Mouse (Mus musculus) embryonic facial prominence, embryonic 13.5 days (tissue): ENCODE results near the gene Pf4. TPM values are rescaled to one million over a fixed set of nuclear protein-coding genes. Genes with fewer than 3 reads are reported as not detected.

Experiments
- ATAC-seq: fragments of 200-750 bp; cut with Nextera tagmentation; 2 replicates; pipeline ENCODE4 v1.8.0; 2017; ENCODE audit warnings: low read depth; ENCODE audit not compliant: insufficient number of reproducible peaks, insufficient read depth, low FRiP score, low TSS enrichment
- H3K27ac ChIP-seq: fragments of 300-500 bp; sonication (generic); 2 replicates; pipeline ENCODE4 v1.5.1; 2015; ENCODE audit warnings: moderate library complexity, mild to moderate bottlenecking, inconsistent platforms
- H3K27me3 ChIP-seq: fragments of 300-500 bp; sonication (generic); 2 replicates; pipeline ENCODE4 v1.6.1; 2015; ENCODE audit warnings: mild to moderate bottlenecking, inconsistent platforms
- H3K36me3 ChIP-seq: fragments of 300-500 bp; sonication (generic); 2 replicates; pipeline ENCODE4 v1.6.1; 2015; ENCODE audit warnings: mild to moderate bottlenecking, inconsistent platforms
- H3K4me1 ChIP-seq: fragments of 300-500 bp; sonication (generic); 2 replicates; pipeline ENCODE4 v1.6.1; 2015; ENCODE audit warnings: inconsistent platforms
- H3K4me2 ChIP-seq: fragments of 300-500 bp; sonication (generic); 2 replicates; pipeline ENCODE4 v1.6.1; 2015; ENCODE audit warnings: moderate library complexity, mild to moderate bottlenecking, inconsistent platforms
- H3K4me3 ChIP-seq: fragments of 300-500 bp; sonication (generic); 2 replicates; pipeline ENCODE4 v1.5.1; 2015; ENCODE audit warnings: mild to moderate bottlenecking, inconsistent platforms
- H3K9ac ChIP-seq: fragments of 300-500 bp; sonication (generic); 2 replicates; pipeline ENCODE4 v1.6.1; 2015; ENCODE audit warnings: mild to moderate bottlenecking, inconsistent platforms
- H3K9me3 ChIP-seq: fragments of 300-500 bp; sonication (generic); 2 replicates; pipeline ENCODE4 v1.6.1; 2016; ENCODE audit warnings: inconsistent platforms
- WGBS: fragments of 180-500 bp; shearing (Covaris S2); methylation state at CpG from one replicate; pipeline ENCODE4 v1.1.7; 2015; ENCODE audit warnings: mixed read lengths; 5-methylcytosine and 5-hydroxymethylcytosine counted together
- polyA plus RNA-seq: library from polyadenylated mRNA; unstranded; fragments of >200 nt; fragmentation: Nextera tagmentation; extraction: Ambion mirVana; gene quantifications from 2 replicates; pipeline ENCODE4 v1.2.1, GENCODE M21; 2015

Pf4 gene
- 62.7 and 65.2 TPM in 2 replicates for polyA plus RNA-seq

DNA sequence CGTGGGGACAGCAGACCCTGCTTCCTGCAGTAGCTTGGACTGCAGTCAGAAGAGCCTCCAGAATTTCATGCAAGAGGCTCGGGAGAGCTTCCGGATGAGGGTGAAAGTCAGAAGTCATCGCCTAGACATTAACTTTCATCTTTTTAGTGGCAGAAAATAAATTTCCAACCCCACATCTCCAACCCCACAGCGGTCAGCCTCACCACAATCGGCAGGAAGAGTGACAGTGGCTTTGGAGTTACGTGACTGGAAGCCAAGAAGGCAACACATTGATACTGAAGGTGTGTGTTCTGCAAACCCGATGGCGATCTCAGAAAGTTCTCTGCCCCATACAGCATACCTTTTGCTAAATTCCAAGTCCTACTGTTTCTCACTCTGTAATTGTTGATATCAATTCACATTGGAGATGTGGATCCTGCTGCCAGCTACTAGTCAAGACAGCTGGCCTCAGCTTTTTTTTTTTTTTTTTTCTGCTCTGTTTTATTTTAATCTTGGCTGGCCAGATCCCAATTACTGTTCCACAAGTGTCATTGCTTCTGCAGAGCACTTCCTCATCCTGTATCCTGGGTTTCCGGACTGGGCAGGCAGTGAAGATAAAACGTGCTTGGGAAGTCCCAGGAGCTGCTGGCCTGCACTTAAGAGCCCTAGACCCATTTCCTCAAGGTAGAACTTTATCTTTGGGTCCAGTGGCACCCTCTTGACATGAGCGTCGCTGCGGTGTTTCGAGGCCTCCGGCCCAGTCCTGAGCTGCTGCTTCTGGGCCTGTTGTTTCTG is at the start of gene Pf4:
Pf4 (plus strand) TSS at position 556 of the 774 bp plus-strand sequence.
- 85% methylated on average over 16 of the region's 16 CpGs for WGBS
- H3K9ac ChIP-seq, result no peak within 1 kb of the TSS
- no peak within 1 kb of the TSS for H3K4me3 ChIP-seq
- H3K4me1 ChIP-seq, result 0 out of 2 replicates have a peak, but pooled peaks cover 6% of the 10 kb centered on the region
- no peak for ATAC-seq
- H3K4me2 ChIP-seq, result no peak within 1 kb of the TSS
- peaks cover 14% of the 10 kb centered on the region for H3K27me3 ChIP-seq
- no peaks in the 10 kb centered on the region for H3K36me3 ChIP-seq
- H3K9me3 ChIP-seq, result no peaks in the 10 kb centered on the region
- H3K27ac ChIP-seq, result no peak within 1 kb of the TSS

- H3K4me2 ChIP-seq, result no peak overlapping the region
- 96% methylated on average over 3 of the region's 3 CpGs for WGBS
- H3K36me3 ChIP-seq, result no peaks in the 10 kb centered on the region
- no peak for ATAC-seq
- H3K27me3 ChIP-seq, result no peaks in the 10 kb centered on the region
- no peaks in the 10 kb centered on the region for H3K9me3 ChIP-seq
- H3K27ac ChIP-seq, result no peak overlapping the region
- no peaks in the 10 kb centered on the region for H3K4me1 ChIP-seq
- no peak overlapping the region for H3K9ac ChIP-seq
- no peak overlapping the region for H3K4me3 ChIP-seq
These were observed 49.6 kb upstream of the Pf4 start for GRCm38 (mm10) chr5:90722656-90723055.

DNA sequence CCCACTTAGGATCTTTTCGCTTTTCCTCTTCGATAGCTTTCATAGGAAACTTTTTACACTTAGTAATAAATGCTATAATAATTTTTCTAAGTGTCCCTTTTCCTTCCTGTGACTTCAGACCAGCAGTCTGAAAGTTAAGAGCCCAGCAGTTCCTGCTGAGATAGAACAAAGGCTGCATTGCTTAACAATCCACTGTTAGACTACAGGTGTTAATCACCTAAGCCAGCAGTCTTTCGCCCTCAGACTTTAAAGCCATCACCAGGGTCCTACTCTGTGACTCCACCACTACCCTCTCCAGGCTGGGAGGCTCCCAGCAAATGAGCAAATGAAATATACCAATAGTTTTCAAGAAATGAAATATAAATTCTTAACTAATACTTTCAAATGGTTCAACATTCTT is 44.0 kb upstream of the Pf4 start:
- H3K4me2 ChIP-seq, result no peak overlapping the region
- H3K9ac ChIP-seq, result no peak overlapping the region
- no peak overlapping the region for H3K27ac ChIP-seq
- WGBS, result 71% methylated on average over 3 of the region's 3 CpGs
- H3K4me3 ChIP-seq, result no peak overlapping the region
- H3K9me3 ChIP-seq, result no peaks in the 10 kb centered on the region
- H3K36me3 ChIP-seq, result no peaks in the 10 kb centered on the region
- ATAC-seq, result no peak
- peaks cover 2% of the 10 kb centered on the region; the same call in 1 of the 2 replicates for H3K4me1 ChIP-seq
- H3K27me3 ChIP-seq, result no peaks in the 10 kb centered on the region

- no peaks in the 10 kb centered on the region for H3K27me3 ChIP-seq
- no peaks in the 10 kb centered on the region for H3K36me3 ChIP-seq
- H3K9ac ChIP-seq, result no peak overlapping the region
- H3K27ac ChIP-seq, result no peak overlapping the region
- WGBS, result 47% methylated on average over 4 of the region's 4 CpGs
- H3K9me3 ChIP-seq, result no peaks in the 10 kb centered on the region
- H3K4me1 ChIP-seq, result peaks cover 2% of the 10 kb centered on the region; the same call in 1 of the 2 replicates
- H3K4me3 ChIP-seq, result no peak overlapping the region
- H3K4me2 ChIP-seq, result no peak overlapping the region
- no peak for ATAC-seq
These were observed 40.8 kb upstream of the Pf4 start for GRCm38 (mm10) chr5:90731480-90731879.

DNA sequence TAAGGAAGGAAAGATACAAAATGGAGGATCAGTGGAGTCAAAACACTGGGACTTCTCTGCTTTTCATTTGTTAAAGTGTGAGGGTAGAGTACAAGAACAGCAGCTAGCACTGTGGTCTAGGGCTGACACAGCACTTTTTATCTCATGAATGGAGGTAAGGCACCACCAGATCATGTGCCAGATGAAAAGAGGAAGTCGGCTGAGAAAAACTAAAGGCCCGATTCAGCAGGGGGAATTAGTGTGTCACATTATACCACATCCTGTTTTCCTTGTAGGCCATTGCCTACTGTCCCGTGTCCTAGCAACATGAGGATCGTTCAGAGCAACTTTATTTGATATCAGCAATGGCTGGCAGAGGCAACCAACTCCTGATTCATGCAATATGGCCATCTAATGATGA is 30.2 kb upstream of the Pf4 start:
- WGBS, result 48% methylated on average over 4 of the region's 4 CpGs
- Histone ChIP-seq H3K9ac (no peak overlapping the region), H3K27me3 (no peaks in the 10 kb centered on the region)

GRCm38 (mm10) chr5:90753934-90754333 is 18.3 kb upstream of the Pf4 start:
- Histone ChIP-seq H3K9ac (no peak overlapping the region), H3K4me1 (peaks cover 25% of the 10 kb centered on the region), H3K27me3 (peaks cover 3% of the 10 kb centered on the region), H3K4me3 (no peak overlapping the region), H3K9me3 (no peaks in the 10 kb centered on the region), H3K36me3 (no peaks in the 10 kb centered on the region), H3K4me2 (no peak overlapping the region), H3K27ac (no peak overlapping the region)
- ATAC-seq, result no peak
- WGBS, result 91% methylated on average over 1 of the region's 1 CpGs

More for the DNA sequence above, 30.2 kb upstream of the Pf4 start:
- H3K4me3 ChIP-seq, result no peak overlapping the region
- H3K9me3 ChIP-seq, result no peaks in the 10 kb centered on the region
- H3K4me1 ChIP-seq, result no peaks in the 10 kb centered on the region
- ATAC-seq, result no peak
- no peaks in the 10 kb centered on the region for H3K36me3 ChIP-seq
- H3K27ac ChIP-seq, result no peak overlapping the region
- no peak overlapping the region for H3K4me2 ChIP-seq

DNA sequence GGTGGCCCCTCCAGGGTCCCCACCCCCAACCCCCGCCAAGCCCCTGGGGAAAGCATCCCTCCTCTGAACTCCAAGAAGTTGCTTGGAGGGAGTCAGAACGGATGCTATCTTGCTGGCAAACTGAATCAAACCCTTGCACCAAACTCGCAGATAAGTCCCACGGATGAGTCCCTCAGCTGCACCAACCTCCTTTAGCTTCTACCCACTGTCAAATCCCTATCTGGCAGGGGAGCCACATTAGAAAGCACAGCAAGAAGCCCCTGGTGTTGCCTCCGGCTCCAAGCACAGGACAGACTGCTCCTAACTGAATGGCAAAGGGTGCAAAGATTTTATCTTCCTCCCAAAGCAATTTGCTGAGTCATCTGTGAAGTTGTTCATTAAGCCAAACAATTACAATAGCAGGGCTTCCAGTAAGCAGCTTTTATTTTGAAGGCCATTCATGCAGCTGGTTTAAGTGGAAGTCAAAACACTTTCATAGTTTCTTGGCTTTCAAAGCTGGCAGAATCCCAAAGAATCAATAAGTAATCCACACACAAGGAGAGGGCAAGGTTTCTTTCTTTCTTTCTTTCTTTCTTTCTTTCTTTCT is 14.1 kb upstream of the Pf4 start:
- Histone ChIP-seq H3K36me3 (no peaks in the 10 kb centered on the region), H3K4me1 (peaks cover 34% of the 10 kb centered on the region), H3K4me3 (no peak overlapping the region), H3K27me3 (peaks cover 30% of the 10 kb centered on the region), H3K4me2 (no peak overlapping the region), H3K9ac (no peak overlapping the region), H3K9me3 (no peaks in the 10 kb centered on the region), H3K27ac (0 out of 2 replicates have a peak overlapping the region, but pooled peaks have one; percentile 22)
- ATAC-seq, result no peak
- WGBS, result 27% methylated on average over 5 of the region's 5 CpGs

DNA sequence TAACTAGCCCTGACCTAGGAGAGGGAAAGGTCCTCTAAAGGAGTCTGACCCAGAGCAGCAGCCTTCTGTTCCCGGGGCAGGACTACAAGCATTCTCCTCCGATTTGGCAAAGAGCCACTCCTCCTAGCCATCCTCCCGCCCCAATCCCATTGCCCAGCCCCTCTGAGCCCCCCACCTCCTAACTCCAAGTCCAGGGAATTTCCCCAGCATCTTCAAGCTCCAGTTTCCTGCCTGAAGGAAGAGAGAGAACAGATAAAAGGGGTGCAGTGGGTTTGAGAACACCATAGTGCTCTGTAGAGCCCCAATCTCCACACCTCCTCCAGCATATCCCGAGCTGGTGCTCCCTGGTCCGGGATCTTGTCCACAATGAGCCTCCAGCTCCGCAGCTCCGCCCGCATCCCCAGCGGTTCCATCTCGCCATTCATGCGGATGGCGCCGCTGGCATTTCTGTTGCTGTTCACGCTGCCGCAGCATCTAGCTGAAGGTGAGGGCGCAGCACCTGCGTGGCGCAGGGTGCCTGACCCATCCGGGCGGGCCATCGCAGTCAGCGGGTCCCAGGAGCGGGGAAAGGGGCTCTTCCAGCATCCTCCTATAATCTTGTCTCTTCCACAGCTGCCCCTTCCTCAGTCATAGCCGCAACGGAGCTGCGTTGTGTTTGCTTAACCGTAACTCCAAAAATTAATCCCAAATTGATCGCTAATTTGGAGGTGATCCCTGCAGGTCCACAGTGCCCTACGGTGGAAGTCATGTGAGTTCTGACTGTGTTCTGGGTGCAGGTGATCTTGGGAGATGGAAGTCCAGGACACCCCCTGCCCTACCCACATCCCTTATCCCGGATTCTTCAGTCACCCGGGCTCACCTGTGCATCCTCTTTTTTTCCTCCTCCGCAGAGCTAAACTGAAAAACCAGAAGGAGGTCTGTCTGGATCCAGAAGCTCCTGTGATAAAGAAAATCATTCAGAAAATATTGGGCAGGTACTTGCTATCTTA is 12.9 kb upstream of the Pf4 start, which contains the start of gene Cxcl5:
Cxcl5 (plus strand) TSS at position 284 of the 989 bp plus-strand sequence.
- H3K9ac ChIP-seq, result peak within 1 kb of the TSS; percentile 57
- ATAC-seq, result no peak

GRCm38 (mm10) chr5:90760303-90760702 is 11.9 kb upstream of the Pf4 start:
- H3K9me3 ChIP-seq, result no peaks in the 10 kb centered on the region
- no peak for ATAC-seq
- H3K4me1 ChIP-seq, result peaks cover 43% of the 10 kb centered on the region
- no peak overlapping the region for H3K4me2 ChIP-seq
- H3K36me3 ChIP-seq, result no peaks in the 10 kb centered on the region
- H3K27ac ChIP-seq, result no peak overlapping the region
- WGBS, result 59% methylated on average over 4 of the region's 4 CpGs
- H3K4me3 ChIP-seq, result no peak overlapping the region
- H3K9ac ChIP-seq, result no peak overlapping the region
- peaks cover 30% of the 10 kb centered on the region for H3K27me3 ChIP-seq

More for the DNA sequence above, 12.9 kb upstream of the Pf4 start, which contains the start of gene Cxcl5:
- WGBS, result 3% methylated on average over 32 of the region's 32 CpGs
- Histone ChIP-seq H3K4me2 (peak within 1 kb of the TSS; percentile 70), H3K27me3 (peaks cover 30% of the 10 kb centered on the region), H3K27ac (0 out of 2 replicates have a peak within 1 kb of the TSS, but pooled peaks have one; percentile 22), H3K9me3 (no peaks in the 10 kb centered on the region), H3K36me3 (no peaks in the 10 kb centered on the region), H3K4me1 (peaks cover 39% of the 10 kb centered on the region), H3K4me3 (peak within 1 kb of the TSS; percentile 40)

GRCm38 (mm10) chr5:90760844-90761243 is 11.4 kb upstream of the Pf4 start:
- WGBS, result 82% methylated on average over 2 of the region's 2 CpGs
- H3K27ac ChIP-seq, result no peak overlapping the region
- no peak overlapping the region for H3K9ac ChIP-seq
- no peak overlapping the region for H3K4me3 ChIP-seq
- no peak for ATAC-seq
- H3K9me3 ChIP-seq, result no peaks in the 10 kb centered on the region
- peaks cover 30% of the 10 kb centered on the region for H3K27me3 ChIP-seq
- H3K36me3 ChIP-seq, result no peaks in the 10 kb centered on the region
- H3K4me2 ChIP-seq, result no peak overlapping the region
- H3K4me1 ChIP-seq, result peaks cover 45% of the 10 kb centered on the region

DNA sequence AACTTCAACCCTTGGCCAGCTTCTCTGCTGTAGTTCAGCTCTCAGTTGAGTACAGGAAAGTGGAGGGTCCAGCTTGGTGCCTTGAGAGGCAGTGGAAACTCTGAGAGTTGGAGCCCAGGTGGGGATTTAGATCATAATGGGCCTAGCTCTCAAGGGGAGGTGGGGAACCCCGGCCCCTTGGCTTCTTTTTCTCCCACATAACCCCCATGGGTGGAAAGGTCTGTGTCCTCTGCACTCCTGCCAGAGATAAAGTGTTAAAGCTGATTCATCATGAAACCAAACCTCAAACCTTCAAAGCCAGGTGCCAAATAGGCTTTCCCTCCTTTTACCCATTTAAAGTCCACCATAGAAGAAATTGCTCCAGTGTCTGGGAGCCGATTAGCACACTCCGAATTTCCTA is 10.4 kb upstream of the Pf4 start:
- no peak overlapping the region for H3K4me3 ChIP-seq
- H3K27ac ChIP-seq, result no peak overlapping the region
- ATAC-seq, result no peak
- peaks cover 30% of the 10 kb centered on the region for H3K27me3 ChIP-seq
- no peak overlapping the region for H3K4me2 ChIP-seq
- WGBS, result 85% methylated on average over 3 of the region's 3 CpGs
- no peaks in the 10 kb centered on the region for H3K36me3 ChIP-seq
- peaks cover 42% of the 10 kb centered on the region for H3K4me1 ChIP-seq
- H3K9me3 ChIP-seq, result no peaks in the 10 kb centered on the region
- no peak overlapping the region for H3K9ac ChIP-seq
